Mouse (Mus musculus) heart, embryonic 11.5 days (tissue): ENCODE measurements around the gene Ahctf1. TPM values are rescaled to one million over a fixed set of nuclear protein-coding genes. Genes with fewer than 3 reads are reported as not detected.

Source experiments
- ATAC-seq: fragments of 200-750 bp; cut with Nextera tagmentation; replicated peaks from 2 replicates; pipeline ENCODE4 v1.8.0; 2017; ENCODE audit warnings: moderate library complexity; ENCODE audit not compliant: insufficient number of reproducible peaks, low FRiP score, low TSS enrichment
- H3K27ac ChIP-seq: fragments of 300-500 bp; sonication (generic); 2 replicates; pipeline ENCODE4 v1.5.1; 2014; ENCODE audit warnings: mild to moderate bottlenecking, low read depth, low read length
- H3K27me3 ChIP-seq: fragments of 300-500 bp; sonication (generic); 2 replicates; pipeline ENCODE4 v1.6.1; 2014; ENCODE audit warnings: mild to moderate bottlenecking, low read length, mixed read lengths; ENCODE audit not compliant: control insufficient read depth, insufficient read depth
- H3K36me3 ChIP-seq: fragments of 300-500 bp; sonication (generic); 2 replicates; pipeline ENCODE4 v1.6.1; 2014; ENCODE audit warnings: mild to moderate bottlenecking, low read length, moderate library complexity, mixed read lengths; ENCODE audit not compliant: control insufficient read depth, insufficient read depth
- H3K4me1 ChIP-seq: fragments of 300-500 bp; sonication (generic); 2 replicates; pipeline ENCODE4 v1.6.1; 2014; ENCODE audit warnings: low read length; ENCODE audit not compliant: control insufficient read depth, insufficient read depth
- H3K4me2 ChIP-seq: fragments of 300-500 bp; sonication (generic); 2 replicates; pipeline ENCODE4 v1.6.1; 2014; ENCODE audit warnings: mild to moderate bottlenecking, moderate library complexity
- H3K4me3 ChIP-seq: fragments of 300-500 bp; sonication (generic); 2 replicates; pipeline ENCODE4 v1.5.1; 2014; ENCODE audit warnings: low read depth, low read length
- H3K9ac ChIP-seq: fragments of 300-500 bp; sonication (generic); 2 replicates; pipeline ENCODE4 v1.6.1; 2014; ENCODE audit warnings: mild to moderate bottlenecking, low read depth, low read length, moderate library complexity
- H3K9me3 ChIP-seq: fragments of 300-500 bp; sonication (generic); replicated peaks from 2 replicates; pipeline ENCODE4 v1.6.1; 2016; ENCODE audit warnings: low read length; ENCODE audit not compliant: control insufficient read depth
- WGBS: fragments of 180-500 bp; shearing (Covaris S2); extraction: QIAGEN DNeasy Blood & Tissue Kit; methylation state at CpG from one replicate; pipeline ENCODE4 v1.1.7; 2014; ENCODE audit not compliant: insufficient replicate concordance; 5-methylcytosine and 5-hydroxymethylcytosine counted together
- polyA plus RNA-seq: library from polyadenylated mRNA; unstranded; fragments of >200 nt; fragmentation: Nextera tagmentation; extraction: Ambion mirVana; gene quantifications from 2 replicates; pipeline ENCODE4 v1.2.1, GENCODE M21; 2014

Ahctf1 gene
- polyA plus RNA-seq, 1 experiment from 2014 or later: 27.0 TPM

DNA sequence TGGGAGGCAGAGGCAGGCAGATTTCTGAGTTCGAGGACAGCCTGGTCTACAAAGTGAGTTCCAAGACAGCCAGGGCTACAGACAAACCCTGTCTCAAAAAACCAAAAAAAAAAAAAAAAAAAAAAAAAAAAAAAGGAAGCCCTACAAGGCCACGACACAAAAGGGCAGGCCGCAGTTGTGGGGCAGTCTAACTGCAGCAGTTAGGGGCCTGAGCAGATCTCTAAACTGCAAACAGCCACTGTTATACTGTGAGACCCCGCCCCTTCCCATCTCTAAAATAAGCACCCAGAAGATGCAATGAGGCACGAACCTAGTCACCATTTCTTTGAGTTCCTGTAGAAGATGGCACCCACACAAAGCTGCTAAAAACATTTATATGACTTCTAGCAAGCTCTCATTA, 18.0 kb downstream of the Ahctf1 start:
- 81% methylated on average over 5 of the region's 5 CpGs for WGBS
- no peaks in the 10 kb centered on the region for H3K4me1 ChIP-seq
- no peak overlapping the region for H3K4me2 ChIP-seq
- no peak for ATAC-seq
- no peak overlapping the region for H3K9ac ChIP-seq
- no peak overlapping the region for H3K27ac ChIP-seq
- no peaks in the 10 kb centered on the region for H3K27me3 ChIP-seq
- H3K4me3 ChIP-seq: no peak overlapping the region
- no peaks in the 10 kb centered on the region for H3K9me3 ChIP-seq
- peaks cover 31% of the 10 kb centered on the region for H3K36me3 ChIP-seq

GRCm38 (mm10) chr1:179784098-179784497, 19.4 kb downstream of the Ahctf1 start:
- Histone ChIP-seq H3K27me3 (no peaks in the 10 kb centered on the region), H3K27ac (no peak overlapping the region), H3K9ac (no peak overlapping the region), H3K4me1 (no peaks in the 10 kb centered on the region), H3K4me2 (no peak overlapping the region), H3K36me3 (peaks cover 30% of the 10 kb centered on the region), H3K9me3 (no peaks in the 10 kb centered on the region), H3K4me3 (no peak overlapping the region)
- no peak for ATAC-seq
- WGBS: 84% methylated on average over 4 of the region's 4 CpGs

GRCm38 (mm10) chr1:179776831-179777230, 26.6 kb downstream of the Ahctf1 start:
- no peaks in the 10 kb centered on the region for H3K4me1 ChIP-seq
- no peaks in the 10 kb centered on the region for H3K9me3 ChIP-seq
- H3K9ac ChIP-seq: no peak overlapping the region
- H3K36me3 ChIP-seq: peaks cover 32% of the 10 kb centered on the region
- H3K4me2 ChIP-seq: no peak overlapping the region
- no peaks in the 10 kb centered on the region for H3K27me3 ChIP-seq
- WGBS: 93% methylated on average over 8 of the region's 8 CpGs
- H3K4me3 ChIP-seq: no peak overlapping the region
- no peak overlapping the region for H3K27ac ChIP-seq
- no peak for ATAC-seq

GRCm38 (mm10) chr1:179760553-179760952, 42.9 kb downstream of the Ahctf1 start:
- H3K9ac ChIP-seq: no peak overlapping the region
- H3K27ac ChIP-seq: no peak overlapping the region
- 91% methylated on average over 4 of the region's 4 CpGs for WGBS
- H3K4me2 ChIP-seq: no peak overlapping the region
- H3K27me3 ChIP-seq: no peaks in the 10 kb centered on the region
- H3K4me1 ChIP-seq: no peaks in the 10 kb centered on the region
- no peak overlapping the region for H3K4me3 ChIP-seq
- peaks cover 28% of the 10 kb centered on the region for H3K36me3 ChIP-seq
- no peak for ATAC-seq
- no peaks in the 10 kb centered on the region for H3K9me3 ChIP-seq

DNA sequence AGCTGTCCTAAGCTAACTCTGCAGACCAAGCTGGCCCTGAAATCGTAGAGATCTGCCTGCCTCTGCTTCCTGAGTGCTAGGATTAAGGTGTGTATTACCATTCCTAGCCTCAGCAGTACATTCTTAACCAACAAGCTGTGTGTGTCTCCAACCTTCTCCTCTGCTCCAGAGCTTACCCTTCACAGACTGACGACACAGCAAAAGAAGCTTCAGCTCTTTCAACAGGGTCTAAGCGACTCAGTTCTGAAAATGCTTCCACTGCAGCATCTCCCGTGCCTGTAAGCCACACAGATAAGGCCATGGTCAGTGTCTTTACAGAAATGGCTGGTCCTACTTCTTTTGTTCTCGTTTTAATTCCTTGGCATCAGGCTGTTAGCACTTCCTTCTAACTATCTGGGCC, 43.4 kb downstream of the Ahctf1 start:
- H3K27me3 ChIP-seq: no peaks in the 10 kb centered on the region
- no peak overlapping the region for H3K27ac ChIP-seq
- no peak overlapping the region for H3K4me2 ChIP-seq
- H3K4me3 ChIP-seq: no peak overlapping the region
- peaks cover 25% of the 10 kb centered on the region for H3K36me3 ChIP-seq
- H3K9me3 ChIP-seq: no peaks in the 10 kb centered on the region
- 89% methylated on average over 5 of the region's 5 CpGs for WGBS
- ATAC-seq: no peak
- H3K9ac ChIP-seq: no peak overlapping the region
- H3K4me1 ChIP-seq: no peaks in the 10 kb centered on the region

DNA sequence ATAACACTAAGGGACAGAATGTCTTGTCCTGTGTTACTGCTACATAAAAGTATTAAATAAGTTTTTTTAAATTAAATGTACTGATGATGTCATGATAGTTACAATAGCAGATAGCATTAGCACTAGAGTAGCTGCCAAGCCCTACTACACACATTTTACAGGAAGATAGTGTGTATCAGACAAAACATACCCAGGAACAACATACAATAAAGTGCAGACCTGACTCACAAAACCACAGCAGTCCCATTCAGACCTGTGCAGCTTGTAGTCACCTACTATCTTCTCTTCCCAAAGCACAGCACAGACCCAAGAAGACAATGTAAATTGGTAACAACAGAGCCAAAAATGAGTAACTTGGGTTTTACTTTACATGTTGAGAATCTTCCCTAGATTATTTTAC, 47.0 kb downstream of the Ahctf1 start:
- H3K4me1 ChIP-seq: no peaks in the 10 kb centered on the region
- no peak for ATAC-seq

GRCm38 (mm10) chr1:179753006-179753405, 50.5 kb downstream of the Ahctf1 start:
- H3K4me3 ChIP-seq: no peak overlapping the region
- no peak overlapping the region for H3K27ac ChIP-seq
- no peaks in the 10 kb centered on the region for H3K4me1 ChIP-seq
- H3K4me2 ChIP-seq: no peak overlapping the region
- ATAC-seq: no peak
- peaks cover 24% of the 10 kb centered on the region for H3K36me3 ChIP-seq
- WGBS: 96% methylated on average over 8 of the region's 8 CpGs
- H3K9me3 ChIP-seq: no peaks in the 10 kb centered on the region
- no peaks in the 10 kb centered on the region for H3K27me3 ChIP-seq
- H3K9ac ChIP-seq: no peak overlapping the region

More for the DNA sequence above, 47.0 kb downstream of the Ahctf1 start:
- Histone ChIP-seq H3K9ac (no peak overlapping the region), H3K27me3 (no peaks in the 10 kb centered on the region), H3K4me2 (no peak overlapping the region), H3K36me3 (peaks cover 34% of the 10 kb centered on the region), H3K9me3 (no peaks in the 10 kb centered on the region), H3K4me3 (no peak overlapping the region), H3K27ac (no peak overlapping the region)

DNA sequence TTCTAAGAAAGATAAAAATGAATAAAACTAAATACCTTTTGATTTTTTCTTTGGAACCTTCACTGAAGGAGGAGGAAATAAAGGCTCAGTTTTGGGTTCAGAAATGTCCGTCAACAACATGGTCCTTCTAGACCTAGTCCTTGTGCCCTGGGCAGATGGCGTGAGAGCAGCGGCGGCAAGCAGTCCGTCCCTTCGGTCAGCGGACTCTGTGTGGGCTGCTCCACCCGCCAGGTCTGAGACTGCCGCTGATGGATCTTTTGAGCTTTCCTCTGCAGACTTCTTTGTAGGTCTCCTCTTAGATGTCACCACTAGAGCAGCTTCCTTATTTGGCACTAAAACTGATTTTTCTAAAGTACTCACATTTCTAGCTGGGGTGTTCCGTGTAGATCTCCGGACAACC, 51.2 kb downstream of the Ahctf1 start:
- no peak for ATAC-seq

GRCm38 (mm10) chr1:179745171-179745570, 58.3 kb downstream of the Ahctf1 start, which contains the start of gene Kif28:
Gene Kif28 (minus strand): TSS chr1:179745271.
- Histone ChIP-seq H3K27me3 (no peaks in the 10 kb centered on the region), H3K4me3 (no peak within 1 kb of the TSS), H3K36me3 (peaks cover 3% of the 10 kb centered on the region), H3K9me3 (no peaks in the 10 kb centered on the region), H3K4me1 (0 out of 2 replicates have a peak, but pooled peaks cover 5% of the 10 kb centered on the region), H3K4me2 (no peak within 1 kb of the TSS), H3K27ac (no peak within 1 kb of the TSS), H3K9ac (no peak within 1 kb of the TSS)
- WGBS: 93% methylated on average over 9 of the region's 9 CpGs
- no peak for ATAC-seq

More for the DNA sequence above, 51.2 kb downstream of the Ahctf1 start:
- Histone ChIP-seq H3K27ac (no peak overlapping the region), H3K9me3 (no peaks in the 10 kb centered on the region), H3K27me3 (no peaks in the 10 kb centered on the region), H3K4me3 (no peak overlapping the region), H3K4me1 (no peaks in the 10 kb centered on the region), H3K9ac (no peak overlapping the region), H3K4me2 (no peak overlapping the region), H3K36me3 (peaks cover 21% of the 10 kb centered on the region)
- 92% methylated on average over 11 of the region's 11 CpGs for WGBS
